Mouse (Mus musculus) cerebellum, adult 2 months (tissue): ENCODE measurements at regions not wholly inside any gene's neighbourhood (a gene's known extent, or its start where the extent isn't known, plus 50 kb on each side); places are given as distances from the start of the nearest gene placed in this dataset.

Source experiments
- CTCF ChIP-seq: fragments of 200-500 bp; IDR thresholded peaks from 2 replicates; pipeline ENCODE4 v1.5.1; 2011; ENCODE audit warnings: low read depth, mild to moderate bottlenecking, control low read depth, low read length, moderate library complexity, borderline replicate concordance; ENCODE audit not compliant: insufficient read depth
- POLR2A ChIP-seq: fragments of 200-500 bp; IDR thresholded peaks from 2 replicates; pipeline ENCODE4 v1.6.1; 2011; ENCODE audit warnings: low read length, control low read depth, borderline replicate concordance; ENCODE audit not compliant: insufficient read depth

DNA sequence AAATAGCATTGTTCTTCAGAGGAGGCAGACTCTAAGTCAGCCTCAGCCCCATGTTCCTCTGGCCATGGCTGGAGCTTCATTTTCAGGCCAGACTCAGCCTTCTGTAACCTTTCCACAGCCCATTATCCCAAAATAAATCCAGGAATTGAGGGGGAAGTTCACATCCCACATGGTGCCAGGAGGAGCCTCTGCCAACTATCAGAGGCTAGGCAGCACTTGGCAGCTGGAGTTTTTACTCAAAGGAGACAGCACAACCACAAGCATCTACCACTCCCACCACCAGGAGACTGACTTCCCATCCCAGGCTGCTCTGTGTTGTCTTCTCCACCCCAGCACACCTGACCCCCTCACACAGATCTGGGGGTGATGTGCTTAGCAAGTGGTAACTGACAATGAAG is 81.7 kb downstream of the Irs2 start:
- TF ChIP-seq CTCF = no peak
- TF ChIP-seq POLR2A = no peak
